Mouse (Mus musculus) CH12.LX (cell line): ENCODE results near the gene Snrk. TPM values are rescaled to one million over a fixed set of nuclear protein-coding genes. Genes with fewer than 3 reads are reported as not detected.

Experiments
- DNase-seq: peaks from one replicate; pipeline ENCODE4 v3.0.0-alpha.2; 2013; ENCODE audit errors: extremely low read depth
- H3K27ac ChIP-seq: 2 replicates; pipeline ENCODE4 v1.5.1; 2012; ENCODE audit warnings: low read depth, mild to moderate bottlenecking, control low read depth, moderate library complexity; ENCODE audit not compliant: insufficient read depth
- H3K27me3 ChIP-seq: replicated peaks from 2 replicates; pipeline ENCODE3; 2012; ENCODE audit warnings: inconsistent platforms
- H3K36me3 ChIP-seq, 2 experiments: replicated peaks in 1 of 2; 2 replicates each; pipeline versions ENCODE3 to v1.6.1; 2012; ENCODE audit warnings: inconsistent platforms in 1 of 2, low read length in 1 of 2, mild to moderate bottlenecking in 1 of 2, mixed read lengths in 1 of 2, moderate library complexity in 1 of 2; ENCODE audit not compliant: control insufficient read depth in 1 of 2, insufficient read depth in 1 of 2
- H3K4me1 ChIP-seq, 2 experiments: 2 replicates each; pipeline ENCODE4 v1.6.1; 2012; ENCODE audit warnings: inconsistent platforms in 1 of 2, moderate library complexity in 1 of 2; ENCODE audit not compliant: insufficient read depth in 2 of 2, control insufficient read depth in 1 of 2
- H3K4me2 ChIP-seq: 2 replicates; pipeline ENCODE4 v1.6.1; 2012; ENCODE audit warnings: low read depth, mild to moderate bottlenecking, control low read depth; ENCODE audit not compliant: poor library complexity, insufficient read depth, severe bottlenecking
- H3K4me3 ChIP-seq, 3 experiments: fragments of 150-350 bp in 1 of 3; sonication (generic) in 1 of 3; replicated peaks in 1 of 3; 2 replicates each; pipeline versions ENCODE3 to v1.5.1; 2011 to 2012; ENCODE audit warnings: low read depth in 2 of 3, low read length in 2 of 3, mild to moderate bottlenecking in 2 of 3, moderate library complexity in 2 of 3, control low read depth in 1 of 3, improper control_type of control experiment in 1 of 3, inconsistent platforms in 1 of 3, mixed read lengths in 1 of 3; ENCODE audit not compliant: poor library complexity in 1 of 3
- H3K79me2 ChIP-seq: replicated peaks from 2 replicates; pipeline ENCODE4 v1.6.1; 2012; ENCODE audit warnings: mild to moderate bottlenecking, moderate library complexity; ENCODE audit not compliant: control insufficient read depth, poor library complexity, insufficient read depth, severe bottlenecking; ENCODE audit errors: extremely low read depth
- H3K9ac ChIP-seq: 2 replicates; pipeline ENCODE4 v1.6.1; 2012; ENCODE audit warnings: low read depth, mild to moderate bottlenecking, control low read depth, moderate library complexity; ENCODE audit not compliant: insufficient read depth
- H3K9me3 ChIP-seq: replicated peaks from 2 replicates; pipeline ENCODE3; 2012; ENCODE audit warnings: low read length, inconsistent platforms, mixed read lengths
- CHD1 ChIP-seq: IDR thresholded peaks from 2 replicates; pipeline ENCODE4 v1.6.1; 2012; ENCODE audit warnings: low read depth, low read length, improper control_type of control experiment, inconsistent platforms
- CTCF ChIP-seq, 2 experiments: IDR thresholded peaks in 1 of 2; conservative IDR thresholded peaks in 1 of 2; 2 replicates each; pipeline ENCODE4 v1.5.1; 2011 to 2012; ENCODE audit warnings: low read depth in 2 of 2, low read length in 2 of 2, improper control_type of control experiment in 1 of 2, inconsistent platforms in 1 of 2, mild to moderate bottlenecking in 1 of 2, moderate library complexity in 1 of 2
- E2F4 ChIP-seq: IDR thresholded peaks from 2 replicates; pipeline ENCODE4 v1.6.1; 2011; ENCODE audit warnings: low read depth, low read length, improper control_type of control experiment; ENCODE audit not compliant: insufficient replicate concordance
- ELF1 ChIP-seq: IDR thresholded peaks from 2 replicates; pipeline ENCODE4 v1.6.1; 2014; ENCODE audit warnings: low read depth, mild to moderate bottlenecking, inconsistent platforms, low read length, improper control_type of control experiment
- ETS1 ChIP-seq: conservative IDR thresholded peaks from 2 replicates; pipeline ENCODE4 v1.6.1; 2012; ENCODE audit warnings: low read depth, mild to moderate bottlenecking, inconsistent platforms, low read length, improper control_type of control experiment, moderate library complexity
- JUN ChIP-seq: IDR thresholded peaks from 2 replicates; pipeline ENCODE4 v1.6.1; 2011; ENCODE audit warnings: low read depth, mild to moderate bottlenecking, low read length, improper control_type of control experiment, moderate library complexity; ENCODE audit not compliant: insufficient read depth
- MEF2A ChIP-seq: IDR thresholded peaks from 2 replicates; pipeline ENCODE4 v1.6.1; 2014; ENCODE audit warnings: low read depth, mild to moderate bottlenecking, inconsistent platforms, low read length, improper control_type of control experiment, borderline replicate concordance
- MXI1 ChIP-seq: IDR thresholded peaks from 2 replicates; pipeline ENCODE4 v1.6.1; 2011; ENCODE audit warnings: mild to moderate bottlenecking, low read depth, low read length, improper control_type of control experiment
- MYC ChIP-seq: IDR thresholded peaks from 2 replicates; pipeline ENCODE4 v1.6.1; 2011; ENCODE audit warnings: low read depth, mild to moderate bottlenecking, improper control_type of control experiment, low read length
- NRF1 ChIP-seq: IDR thresholded peaks from 2 replicates; pipeline ENCODE4 v1.6.1; 2014; ENCODE audit warnings: low read depth, mild to moderate bottlenecking, inconsistent platforms, low read length, improper control_type of control experiment, moderate library complexity
- PAX5 ChIP-seq: IDR thresholded peaks from 2 replicates; pipeline ENCODE4 v1.6.1; 2012; ENCODE audit warnings: low read length, inconsistent platforms, mixed read lengths
- POLR2A ChIP-seq: IDR thresholded peaks from 2 replicates; pipeline ENCODE4 v1.6.1; 2011; ENCODE audit warnings: low read depth, mild to moderate bottlenecking, improper control_type of control experiment, low read length
- SIN3A ChIP-seq: IDR thresholded peaks from 2 replicates; pipeline ENCODE4 v1.6.1; 2012; ENCODE audit warnings: low read length, improper control_type of control experiment, inconsistent platforms
- SMC3 ChIP-seq: IDR thresholded peaks from 2 replicates; pipeline ENCODE4 v1.6.1; 2011; ENCODE audit warnings: low read depth, low read length, improper control_type of control experiment
- UBTF ChIP-seq: IDR thresholded peaks from 2 replicates; pipeline ENCODE4 v1.6.1; 2012; ENCODE audit warnings: low read depth, mild to moderate bottlenecking, inconsistent platforms, low read length, improper control_type of control experiment, moderate library complexity
- USF1 ChIP-seq: IDR thresholded peaks from 2 replicates; pipeline ENCODE4 v1.6.1; 2014; ENCODE audit warnings: low read depth, mild to moderate bottlenecking, inconsistent platforms, low read length, improper control_type of control experiment
- USF2 ChIP-seq: conservative IDR thresholded peaks from 2 replicates; pipeline ENCODE4 v1.6.1; 2011; ENCODE audit warnings: low read depth, low read length, improper control_type of control experiment
- ZC3H11A ChIP-seq: IDR thresholded peaks from 2 replicates; pipeline ENCODE4 v1.6.1; 2012; ENCODE audit warnings: low read depth, mild to moderate bottlenecking, inconsistent platforms, low read length, improper control_type of control experiment
- ZMIZ1 ChIP-seq: IDR thresholded peaks from 2 replicates; pipeline ENCODE4 v1.6.1; 2012; ENCODE audit warnings: low read depth, mild to moderate bottlenecking, inconsistent platforms, low read length, improper control_type of control experiment
- dilution Hi-C: fragments of 300-500 bp; cut with MboI; formaldehyde crosslinking; loops from 2 replicates; pipeline ENCODE4 v1.14.3; 2020; ENCODE audit warnings: low sequenced_read_pairs; ENCODE audit not compliant: extremely low pct_unique_long_range_greater_than_20kb, extremely low pct_ligation_motif_present
- in situ Hi-C: fragments of 300-500 bp; cut with MboI; formaldehyde crosslinking; loops from 3 replicates; pipeline ENCODE4 v1.14.3; 2019; ENCODE audit warnings: low sequenced_read_pairs, low pct_ligation_motif_present, low pct_unique_long_range_greater_than_20kb, mixed read lengths
- polyA plus RNA-seq: library from polyadenylated mRNA; unstranded; fragments of >175 nt; gene quantifications from 2 replicates; pipeline ENCODE4 v1.2.1, GENCODE M21; 2012; ENCODE audit warnings: low read depth; ENCODE audit not compliant: insufficient read length
- total RNA-seq, 2 experiments: library from RNA; depleted of rRNA; stranded (reverse); fragments of 300-350 nt in 1 of 2; fragments of >200 nt in 1 of 2; gene quantifications; 2 replicates each; pipeline ENCODE4 v1.2.3; 2012 to 2014

Gene Snrk
- total and polyA plus RNA-seq, 3 experiments: 6.1 to 13.1 (median 7.0) TPM

GRCm38 (mm10) chr9:122127271-122127785 lies 10.3 kb downstream of the Snrk start:
- Histone ChIP-seq H3K27ac (no peak overlapping the region), H3K4me1 (peaks cover 5 to 14% of the 10 kb centered on the region in 2 experiments; a peak in 3 of 4 replicates), H3K9ac (no peak overlapping the region), H3K9me3 (no peaks in the 10 kb centered on the region), H3K36me3 (no peaks in the 10 kb centered on the region), H3K27me3 (no peaks in the 10 kb centered on the region), H3K4me3 (no peak overlapping the region), H3K4me2 (no peak overlapping the region), H3K79me2 (no peaks in the 10 kb centered on the region)
- DNase-seq: no peak
- no peak for TF ChIP-seq CTCF (conservative IDR thresholded peaks at IDR 0.05 in 1 of 2, IDR thresholded peaks at IDR 0.05 in 1 of 2; ENCODE audit: low read depth in 2 of 2, low read length in 2 of 2)
- no peak for TF ChIP-seq ZMIZ1
- TF ChIP-seq NRF1: no peak
- TF ChIP-seq SIN3A: no peak
- TF ChIP-seq MYC: no peak
- dilution Hi-C loops: no loop called here
- in situ Hi-C loops: loop anchor here (10.0 kb wide), 1 partner anchor 57 kb away; no protein-coding TSS in a partner anchor

GRCm38 (mm10) chr9:122128686-122129085 lies 11.6 kb downstream of the Snrk start:
- in situ Hi-C loops: loop anchor here (10.0 kb wide), 1 partner anchor 56 kb away; no protein-coding TSS in a partner anchor
- H3K27ac ChIP-seq: no peak overlapping the region
- H3K27me3 ChIP-seq: no peaks in the 10 kb centered on the region
- H3K4me3 ChIP-seq: no peak overlapping the region
- DNase-seq: peak; percentile 19
- H3K79me2 ChIP-seq: no peaks in the 10 kb centered on the region
- no peak overlapping the region for H3K4me2 ChIP-seq
- dilution Hi-C loops: no loop called here
- H3K9ac ChIP-seq: 0 out of 2 replicates have a peak overlapping the region, but pooled peaks have one; percentile 12
- H3K4me1 ChIP-seq: peaks cover 5 to 14% of the 10 kb centered on the region in 2 experiments; a peak in 3 of 4 replicates
- H3K9me3 ChIP-seq: no peaks in the 10 kb centered on the region
- no peaks in the 10 kb centered on the region for H3K36me3 ChIP-seq
- no peak for TF ChIP-seq POLR2A
- TF ChIP-seq PAX5: no peak
- TF ChIP-seq MYC: no peak
- no peak for TF ChIP-seq ZC3H11A
- no peak for TF ChIP-seq E2F4
- TF ChIP-seq CTCF (conservative IDR thresholded peaks at IDR 0.05 in 1 of 2, IDR thresholded peaks at IDR 0.05 in 1 of 2; ENCODE audit: low read depth in 2 of 2, low read length in 2 of 2): no peak
- no peak for TF ChIP-seq USF2
- no peak for TF ChIP-seq UBTF
- no peak for TF ChIP-seq ETS1
- no peak for TF ChIP-seq JUN
- no peak for TF ChIP-seq MXI1
- TF ChIP-seq USF1: no peak
- TF ChIP-seq CHD1: no peak
- TF ChIP-seq ELF1: no peak
- TF ChIP-seq SMC3: no peak
- TF ChIP-seq MEF2A: no peak
